Comparison of ENCODE assay signal across 10 mouse cellular contexts in genomic region chr8:124283644-124284332, GRCm38 (mm10). TPM values are rescaled to one million over a fixed set of nuclear protein-coding genes. Genes with fewer than 3 reads are reported as not detected.
A peak's percentile ranks its signal among the peaks of the same experiment; 100 is the strongest.
DNase-seq lines count a peak whose midpoint lies in the region; ATAC-seq and TF ChIP-seq lines count a peak whose summit lies in the region.
"Had no signal": no experiment of that assay in that cellular context is flagged by ENCODE, and none has a peak within 500 bp of the region (broad histone marks: within the 10 kb centered on the region; RNA-seq: fewer than 3 reads in every experiment).

No protein-coding gene starts in this region.

- H3K9me3 ChIP-seq in hindbrain, embryonic 13.5 days = no peaks in the 10 kb centered on the region

- H3K79me2 ChIP-seq in myocyte (ENCODE audit: control insufficient read depth, insufficient read depth) = peaks cover 37% of the 10 kb centered on the region

- peak overlapping the region; percentile 43; the same call in 1 of the 2 replicates for H3K9ac ChIP-seq in hindbrain, embryonic 13.5 days

- no peaks in the 10 kb centered on the region for H3K36me3 ChIP-seq in hindbrain, embryonic 13.5 days
- H3K36me3 ChIP-seq in myocyte (ENCODE audit: control insufficient read depth, insufficient read depth) = no peaks in the 10 kb centered on the region

- peak overlapping the region; percentile 10; the same call in 1 of the 2 replicates for H3K4me2 ChIP-seq in hindbrain, embryonic 13.5 days
- peak overlapping the region; percentile 45 for H3K4me2 ChIP-seq in myocyte (ENCODE audit: low read depth)

- H3ac ChIP-seq in myocyte (ENCODE audit: control insufficient read depth, insufficient read length) = no peak overlapping the region

- peak; percentile 48 for TF ChIP-seq POLR2A in myocyte (IDR thresholded peaks at IDR 0.05; ENCODE audit: insufficient read length, low read depth)

- intact Hi-C loops in gastrocnemius, adult 2 months (cut with DNase I) = loop anchor here (2.0 to 5.0 kb wide), 2 partner anchors 35 to 51 kb away; partner anchors contain the start of gene Galnt2

- no peak overlapping the region for H3K4me3 ChIP-seq in gastrocnemius, adult 2 months
- H3K4me3 ChIP-seq in hindbrain, embryonic 13.5 days = no peak overlapping the region
- no peak overlapping the region for H3K4me3 ChIP-seq in myocyte

- no peak for ATAC-seq in hindbrain, embryonic 13.5 days (ENCODE audit: low FRiP score)
- ATAC-seq: liver, postnatal 0 days had no signal

- WGBS in hindbrain, embryonic 13.5 days = 13% methylated on average over 11 of the region's 11 CpGs

- H3K27ac ChIP-seq in gastrocnemius, adult 2 months = peak overlapping the region; percentile 89
- H3K27ac ChIP-seq in hindbrain, embryonic 13.5 days = peak overlapping the region; percentile 90

- TF ChIP-seq CTCF in gastrocnemius, adult 2 months (IDR thresholded peaks at IDR 0.05) = no peak

- DNase-seq in gastrocnemius, adult 2 months = no peak
- DNase-seq in gastrocnemius, postnatal 4 days (ENCODE audit: low spot score in 2 of 2) = no peak
- DNase-seq in MN1 (ENCODE audit: low spot score) = peak; percentile 85
- no peak for DNase-seq in left cerebral cortex, adult 11 months (ENCODE audit: low spot score)
- no peak for DNase-seq in spleen, postnatal 4 days (ENCODE audit: low spot score in 2 of 2)
- no peak for DNase-seq in frontal cortex, postnatal 36 days (ENCODE audit: low spot score in 2 of 2)
- DNase-seq: kidney, adult 18-20 months; liver, postnatal 0 days had no signal

- peaks cover 80% of the 10 kb centered on the region for H3K4me1 ChIP-seq in hindbrain, embryonic 13.5 days (replicated peaks)

- H3K27me3 ChIP-seq in hindbrain, embryonic 13.5 days = no peaks in the 10 kb centered on the region
- H3K27me3 ChIP-seq in myocyte (ENCODE audit: control insufficient read depth, insufficient read depth, insufficient read length) = no peaks in the 10 kb centered on the region

TF ChIP-seq in myocyte, 11 proteins besides CTCF, POLR2A, EP300 and RAD21:
- TF ChIP-seq MYOG (IDR thresholded peaks at IDR 0.05; ENCODE audit: control insufficient read depth in 1 of 3, insufficient read depth in 1 of 3, insufficient read length in 2 of 3, low read depth in 2 of 3) = no peak
- TF ChIP-seq CEBPB (IDR thresholded peaks at IDR 0.05; ENCODE audit: insufficient read depth, poor library complexity, severe bottlenecking) = peak; percentile 99
- no peak for TF ChIP-seq REST (IDR thresholded peaks at IDR 0.05; ENCODE audit: insufficient read depth, insufficient read length)
- TF ChIP-seq MYOD1 (IDR thresholded peaks at IDR 0.05; ENCODE audit: control insufficient read depth in 1 of 3, insufficient read length in 2 of 3, low read depth in 2 of 3) = no peak
- peak; percentile 4 for TF ChIP-seq POLR2AphosphoS2 (IDR thresholded peaks at IDR 0.05; ENCODE audit: insufficient read length, low read depth)

RNA-seq across cellular contexts. Expression of gene Galnt2, which starts 52.6 kb away (rescaled TPM):
- total RNA-seq in gastrocnemius, adult 2 months (2021) = 10 to 100 TPM; 35.6 to 37.2 TPM
- total RNA-seq in gastrocnemius, postnatal 4 days (2021) = 10 to 100 TPM; 47.4 to 54.6 TPM
- polyA plus RNA-seq in hindbrain, embryonic 13.5 days (2015; fragmentation: Nextera tagmentation; extraction: Ambion mirVana) = 49.9 and 52.8 TPM in 2 replicates
- polyA plus RNA-seq in myocyte (2012; fragmentation: generic; extraction: Trizol) = 59.4 TPM
